Mouse (Mus musculus): Measurements from ENCODE around the gene Chmp2a. TPM values are rescaled to one million over a fixed set of nuclear protein-coding genes. Genes with fewer than 3 reads are reported as not detected.

Gene Chmp2a
- total RNA-seq, 2 experiments from 2014 or later, result 95.6 to 103 TPM

Other genes with a start within 250 kb of the Chmp2a start
- 1 to 10 TPM; 2.3 to 3.2 TPM for gene Zscan18, start 231.2 kb downstream of the Chmp2a start, total RNA-seq (2021)
- gene Zfp329, start 215.9 kb downstream of the Chmp2a start, total RNA-seq (2021), result 1 to 10 TPM; 4.4 to 4.6 TPM
- 10 to 100 TPM in 1 of 2 experiments, 1 to 10 TPM in 1; 9.7 to 10.2 TPM for gene Zfp110, start 200.0 kb downstream of the Chmp2a start, total RNA-seq (2021)
- 1 to 10 TPM; 1.9 to 2.1 TPM for gene Zfp128, start 153.6 kb downstream of the Chmp2a start, total RNA-seq (2021)
- gene Zscan22, start 137.0 kb downstream of the Chmp2a start, total RNA-seq (2021), result 1 to 10 TPM; 3.1 TPM
- 100 to 1,000 TPM; 667 to 730 TPM for gene Rps5, start 112.5 kb downstream of the Chmp2a start, total RNA-seq (2021)
- gene Rnf225, start 107.4 kb downstream of the Chmp2a start, total RNA-seq (2021), result under 1 TPM; 0.25 to 0.27 TPM
- gene Zfp324, start 69.0 kb downstream of the Chmp2a start, total RNA-seq (2021), result 1 to 10 TPM; 2.2 to 3.7 TPM
- 1 to 10 TPM; 2.7 to 2.9 TPM for gene Zfp446, start 57.0 kb downstream of the Chmp2a start, total RNA-seq (2021)
- not detected for gene Slc27a5, start 36.6 kb downstream of the Chmp2a start, total RNA-seq (2021)
- 10 to 100 TPM; 67.0 to 85.9 TPM for gene Trim28, start 35.7 kb downstream of the Chmp2a start, total RNA-seq (2021)
- 1 to 10 TPM; 4.7 to 5.1 TPM for gene Zbtb45, start 24.8 kb downstream of the Chmp2a start, total RNA-seq (2021)
- gene Ube2m, start 3.5 kb upstream of the Chmp2a start, total RNA-seq (2021), result 100 to 1,000 TPM; 141 to 149 TPM
- gene Mzf1, start 20.0 kb upstream of the Chmp2a start, total RNA-seq (2021), result under 1 TPM; 0.80 to 0.98 TPM
- not detected for gene Vmn1r85, start 60.4 kb upstream of the Chmp2a start, total RNA-seq (2021)
- not detected for gene Vmn1r86, start 85.1 kb upstream of the Chmp2a start, total RNA-seq (2021)
- not detected for gene Vmn1r87, start 105.3 kb upstream of the Chmp2a start, total RNA-seq (2021)
- under 1 TPM; 0.04 to 0.10 TPM for gene Vmn1r88, start 124.8 kb upstream of the Chmp2a start, total RNA-seq (2021)
- not detected for gene Vmn1r89, start 178.2 kb upstream of the Chmp2a start, total RNA-seq (2021)
- gene Lig1, start 242.5 kb upstream of the Chmp2a start, total RNA-seq (2021), result 1 to 10 TPM; 4.2 to 4.4 TPM
- 1 to 10 TPM; 4.5 to 5.4 TPM for gene Zswim9, start 243.9 kb upstream of the Chmp2a start, total RNA-seq (2021)